Mouse (Mus musculus) B cell, adult 2 months (primary cell): ENCODE data around the gene 4921539E11Rik.

ENCODE experiments used
- DNase-seq, 2 experiments: peaks; one replicate each; pipeline ENCODE4 v3.0.0; 2022

4921539E11Rik gene

DNA sequence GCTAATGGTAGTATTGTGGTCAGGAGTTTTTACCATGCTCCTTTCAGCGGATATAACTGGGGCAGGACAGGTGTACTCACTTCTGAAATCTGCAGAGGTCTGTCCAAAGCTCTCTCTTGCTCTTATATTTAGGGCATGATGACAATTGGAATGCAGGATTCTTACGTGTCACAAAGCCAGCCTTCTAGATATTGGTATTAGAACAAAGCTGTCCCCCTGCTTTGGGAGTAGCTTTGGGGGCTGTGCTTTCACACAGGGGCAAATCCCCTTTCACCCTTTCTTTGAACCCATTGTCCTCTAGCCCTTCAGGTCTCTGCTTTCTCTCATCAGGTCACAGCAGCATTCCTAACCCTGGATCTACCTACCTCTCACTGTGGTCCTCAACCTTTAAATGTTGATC, at the start of gene 4921539E11Rik:
TSS of gene 4921539E11Rik (minus strand) at position 101 of the 400 bp plus-strand sequence.
- no peak for DNase-seq

DNA sequence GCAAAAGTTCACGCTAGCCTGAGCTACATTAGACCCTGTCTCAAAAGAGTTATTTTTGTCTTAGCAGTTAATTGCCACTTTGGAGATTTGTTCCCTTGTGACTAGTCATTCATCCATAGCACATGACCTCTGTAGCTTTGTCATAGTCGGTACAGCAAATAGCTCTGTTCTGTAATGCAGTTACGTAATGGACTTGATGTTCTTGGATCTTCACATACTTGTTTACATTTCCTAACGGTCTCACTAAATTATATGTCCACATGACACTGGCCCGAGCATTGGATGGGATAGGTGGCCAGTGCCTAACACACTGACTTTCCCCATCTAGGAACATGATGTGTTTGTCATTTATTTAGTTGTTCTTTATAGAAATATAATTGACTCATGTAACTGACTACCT, 44.5 kb upstream of the 4921539E11Rik start:
- no peak for DNase-seq

DNA sequence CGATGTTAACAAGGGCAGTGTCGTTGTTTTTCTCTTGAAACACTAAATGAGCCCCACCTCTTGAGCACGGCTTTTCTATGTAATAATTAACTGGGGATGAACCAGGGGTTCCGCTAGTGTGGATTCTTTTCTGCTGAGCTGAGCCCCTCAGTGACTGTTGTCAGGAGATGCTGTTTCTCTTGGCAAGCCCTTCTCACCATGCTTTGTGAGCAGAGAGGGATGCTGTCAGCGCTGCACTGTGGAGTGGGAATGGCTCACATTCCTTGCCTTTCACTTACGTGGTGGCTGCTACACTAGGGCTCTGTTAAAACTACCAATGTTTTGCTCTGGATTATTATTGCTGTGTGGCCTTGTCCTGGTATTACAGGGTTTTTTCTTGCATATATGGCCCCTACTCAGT, 38.7 kb upstream of the 4921539E11Rik start:
- DNase-seq: no peak

DNA sequence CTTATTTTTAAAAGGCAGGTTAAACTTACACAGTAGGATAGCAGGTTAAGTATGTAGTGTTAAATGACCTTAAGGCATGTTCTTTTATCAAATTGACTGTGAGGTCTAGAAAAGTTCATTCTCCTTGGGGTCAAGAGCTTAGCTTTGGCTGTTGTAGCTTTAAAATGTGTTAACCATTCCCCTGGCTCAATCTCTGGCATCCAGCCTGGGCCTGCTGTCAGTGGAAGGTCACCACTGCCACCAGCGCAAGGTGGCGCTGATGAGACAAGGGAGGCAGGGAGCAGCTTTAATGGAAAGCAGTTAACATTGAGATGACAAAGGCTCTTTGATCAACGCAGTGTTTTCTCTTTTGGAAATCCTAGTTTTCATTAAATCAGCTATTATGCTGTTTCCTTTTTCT, 36.3 kb upstream of the 4921539E11Rik start:
- peak in 1 of 2 experiments; percentile 10 for DNase-seq

DNA sequence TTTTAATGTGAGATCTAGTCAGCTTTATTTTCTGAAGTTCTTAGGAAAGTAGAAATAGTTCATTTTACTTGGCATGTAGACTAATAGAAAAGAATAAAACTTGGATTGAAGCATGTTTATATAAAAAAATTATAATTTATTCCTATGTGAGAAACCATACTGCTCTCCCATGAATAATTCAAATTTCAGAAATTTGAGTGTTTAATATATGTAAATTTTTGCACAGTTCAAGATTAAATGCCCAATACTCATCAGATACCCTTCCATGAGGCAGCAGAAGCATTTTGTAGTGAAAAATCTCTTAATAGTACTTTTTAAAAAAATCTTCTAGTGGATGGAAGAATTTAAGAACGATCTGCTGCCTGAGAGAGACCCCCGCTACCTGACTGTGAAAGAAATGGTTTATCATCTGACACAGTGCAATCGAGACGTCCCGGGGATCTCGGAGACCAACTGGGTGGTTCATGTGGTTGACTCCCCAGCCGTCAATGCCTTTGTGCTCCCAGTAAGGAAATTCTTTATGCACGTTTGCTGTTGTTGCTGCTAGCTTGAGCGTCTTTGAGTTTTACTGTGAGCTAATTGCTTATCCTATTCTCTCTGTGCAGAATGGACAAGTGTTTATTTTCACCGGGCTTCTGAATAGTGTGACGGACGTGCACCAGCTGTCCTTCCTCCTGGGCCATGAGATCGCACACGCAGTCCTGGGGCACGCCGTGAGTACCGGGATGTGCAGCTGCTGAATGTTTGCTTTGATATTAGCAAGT, 34.2 kb upstream of the 4921539E11Rik start:
- no peak for DNase-seq

DNA sequence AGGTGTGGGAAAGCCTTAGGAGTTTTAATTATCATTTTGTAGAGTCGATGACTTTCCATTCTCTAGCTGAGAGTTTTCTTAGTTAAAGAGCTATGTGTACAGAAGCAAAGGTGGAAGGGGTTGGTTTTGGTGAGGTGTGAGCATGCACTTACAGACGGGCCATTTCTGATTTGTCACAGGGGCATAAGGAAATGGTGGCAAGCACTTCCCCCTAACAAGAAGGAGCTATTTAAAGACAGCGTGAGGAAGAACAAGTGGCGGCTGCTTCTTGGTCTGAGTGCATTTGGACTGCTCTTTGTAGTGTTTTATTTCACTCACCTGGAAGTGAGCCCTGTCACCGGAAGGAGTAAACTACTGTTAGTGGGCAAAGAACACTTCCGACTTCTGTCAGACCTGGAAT, 30.8 kb upstream of the 4921539E11Rik start:
- DNase-seq: no peak

DNA sequence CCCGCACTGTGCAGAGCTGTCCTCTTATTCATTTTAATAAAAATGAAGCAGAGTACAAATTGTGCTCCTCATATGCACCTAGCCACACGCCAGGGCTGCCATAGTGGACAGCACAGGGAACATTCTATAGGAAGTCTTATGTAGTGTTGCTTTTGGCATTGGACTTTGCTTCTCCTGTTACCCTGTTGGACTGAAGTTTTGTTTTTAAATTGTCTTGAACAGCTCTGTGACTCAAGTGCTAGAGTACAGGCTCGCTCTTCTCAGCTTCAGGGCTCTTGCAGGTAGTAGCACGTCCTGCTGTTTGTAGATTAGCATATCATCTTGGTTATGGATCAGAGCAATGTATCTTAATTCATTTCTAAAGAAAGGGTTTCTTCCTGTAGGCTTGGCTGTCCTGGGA, 25.2 kb upstream of the 4921539E11Rik start:
- DNase-seq: no peak

DNA sequence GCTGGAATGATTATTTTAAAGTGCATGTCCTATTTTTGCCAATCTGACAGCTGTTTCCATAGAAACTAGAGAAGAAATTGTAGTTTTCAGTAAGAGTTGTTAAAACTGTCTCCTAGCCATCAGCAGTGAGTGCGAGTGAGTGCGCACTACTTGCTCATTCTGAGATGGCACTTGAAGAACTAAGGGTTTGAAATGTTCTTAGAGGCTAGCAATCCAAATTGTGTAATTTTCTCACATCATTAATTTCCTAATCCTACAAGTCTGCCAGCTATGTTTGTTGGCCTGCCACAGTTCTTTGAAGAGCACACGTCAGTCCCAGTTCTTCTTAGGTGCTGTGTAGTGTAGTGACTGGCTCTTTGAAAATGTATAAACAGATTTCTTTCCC, 23.9 kb upstream of the 4921539E11Rik start:
- DNase-seq: no peak

DNA sequence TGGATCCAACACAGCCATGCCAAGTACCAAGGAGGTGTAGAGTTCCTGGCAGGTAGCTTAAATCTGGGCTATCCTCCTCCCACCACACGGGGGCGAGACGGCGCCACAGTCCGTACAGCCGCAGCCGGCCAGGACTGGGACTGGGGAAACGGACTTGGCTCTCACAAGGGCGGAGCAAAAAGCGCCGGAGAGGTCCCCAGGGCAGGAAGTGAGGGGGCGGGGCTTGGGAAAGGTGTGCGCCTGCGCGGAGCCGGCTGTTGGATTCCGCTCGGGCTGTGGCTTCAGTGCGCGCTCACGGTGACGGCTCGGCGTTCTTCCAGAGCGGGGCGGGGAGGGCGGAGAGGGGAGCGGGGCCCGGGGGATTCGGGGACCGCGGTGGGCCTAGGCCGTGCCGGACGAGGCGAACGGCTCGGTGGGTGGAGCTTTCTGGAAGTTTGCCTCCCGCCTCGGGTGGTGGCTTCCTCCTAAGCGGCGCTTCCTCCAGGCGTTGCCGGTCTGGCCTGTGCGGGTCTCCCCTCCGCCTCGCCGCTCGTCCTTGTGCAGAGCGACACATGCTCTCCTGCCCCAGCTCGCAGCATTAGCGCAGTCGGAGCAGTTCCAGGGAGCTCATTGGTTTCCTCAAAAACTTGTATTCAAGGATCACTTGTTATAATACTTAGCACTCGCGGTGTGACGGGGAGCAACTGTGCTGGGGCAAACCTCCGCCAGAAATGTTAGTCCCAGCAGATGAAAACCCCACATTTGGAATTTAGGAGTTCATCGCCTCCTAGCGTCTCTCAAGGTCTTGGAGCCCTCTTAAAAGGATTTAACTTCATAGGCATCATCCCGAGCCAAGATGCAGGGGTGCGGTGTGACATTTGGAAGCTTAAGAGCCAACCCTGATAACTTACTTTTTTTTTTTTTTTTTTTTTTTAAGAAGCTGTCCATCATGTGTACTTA, 23.2 kb upstream of the 4921539E11Rik start, which contains the start of gene Oma1:
TSS of gene Oma1 (plus strand) at position 226 of the 939 bp plus-strand sequence.
- DNase-seq: peak; percentile 98 to 99

DNA sequence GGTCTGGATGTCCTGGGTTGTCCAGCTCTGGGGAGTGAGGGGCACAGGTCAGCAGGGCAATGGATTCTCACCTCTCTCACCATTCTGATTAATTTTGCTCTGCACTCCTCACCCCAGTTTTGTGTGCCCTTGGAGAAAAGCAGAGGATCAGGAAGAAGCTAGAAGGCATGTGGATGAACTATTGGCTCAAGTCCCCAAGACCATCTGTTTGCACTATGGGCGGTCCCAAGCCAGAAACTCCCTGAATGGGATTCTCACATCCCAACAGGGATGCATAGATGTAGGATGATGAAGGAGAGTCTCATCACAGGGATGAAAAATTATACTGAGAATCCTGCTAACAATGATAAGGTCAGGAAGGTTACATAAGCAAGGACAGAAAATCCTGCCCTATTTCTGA, 13.2 kb upstream of the 4921539E11Rik start:
- no peak for DNase-seq

DNA sequence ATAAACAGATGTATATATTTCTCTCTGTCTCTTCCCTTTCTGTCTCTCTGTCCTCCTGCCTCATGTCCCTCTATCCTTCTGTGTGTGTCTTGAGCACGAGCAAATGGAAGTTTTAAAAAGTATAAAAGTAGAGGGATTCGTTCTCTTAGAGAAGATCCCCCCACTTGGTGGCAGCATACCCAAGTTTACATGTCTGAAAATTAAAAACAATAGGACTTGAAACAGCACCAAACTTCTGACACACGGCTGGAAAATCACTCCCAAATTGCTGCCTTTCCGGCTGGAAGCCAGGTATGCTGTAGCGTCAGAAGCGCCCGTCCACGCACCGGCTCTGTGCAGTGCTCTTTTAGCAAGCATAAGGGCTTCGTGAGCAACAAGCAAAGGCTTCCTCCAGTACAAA, 8.7 kb upstream of the 4921539E11Rik start:
- no peak for DNase-seq

DNA sequence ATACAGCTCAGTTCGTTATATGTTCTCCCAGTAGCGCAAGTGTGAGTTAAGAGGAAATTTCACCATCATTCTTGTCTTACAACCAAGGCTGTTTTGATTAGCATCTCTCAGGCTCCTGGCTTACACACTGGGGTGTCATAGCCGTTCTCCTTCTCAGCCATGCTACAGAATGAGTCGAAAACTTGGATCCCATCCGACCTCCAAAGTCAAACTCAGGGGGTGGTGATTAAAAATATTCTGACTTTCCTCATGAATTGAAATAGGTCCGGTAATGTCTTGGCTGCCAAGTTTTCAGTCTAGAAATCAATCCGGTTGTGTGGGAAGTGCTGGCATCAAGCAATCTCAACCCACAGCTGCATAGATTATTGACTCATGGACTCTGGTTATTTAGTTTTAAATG, 2.3 kb downstream of the 4921539E11Rik start:
- no peak for DNase-seq

DNA sequence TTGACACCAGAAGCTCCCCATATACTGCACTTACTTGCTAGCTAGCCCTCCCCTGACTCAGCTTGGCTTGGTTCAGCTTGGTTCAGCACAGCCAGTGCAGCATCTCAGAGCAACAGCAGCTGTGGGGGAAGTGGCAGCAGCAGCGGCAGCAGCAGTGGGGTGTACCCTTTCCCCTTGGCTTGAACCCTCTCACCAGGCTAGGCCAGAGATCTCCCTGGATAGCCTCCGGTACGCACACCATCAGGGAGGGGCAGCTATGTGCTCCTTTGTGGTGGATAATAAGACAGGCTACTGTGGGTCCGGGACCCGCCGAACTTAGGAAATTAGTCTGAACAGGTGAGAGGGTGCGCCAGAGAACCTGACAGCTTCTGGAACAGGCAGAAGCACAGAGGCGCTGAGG, 17.6 kb downstream of the 4921539E11Rik start:
- DNase-seq: no peak

DNA sequence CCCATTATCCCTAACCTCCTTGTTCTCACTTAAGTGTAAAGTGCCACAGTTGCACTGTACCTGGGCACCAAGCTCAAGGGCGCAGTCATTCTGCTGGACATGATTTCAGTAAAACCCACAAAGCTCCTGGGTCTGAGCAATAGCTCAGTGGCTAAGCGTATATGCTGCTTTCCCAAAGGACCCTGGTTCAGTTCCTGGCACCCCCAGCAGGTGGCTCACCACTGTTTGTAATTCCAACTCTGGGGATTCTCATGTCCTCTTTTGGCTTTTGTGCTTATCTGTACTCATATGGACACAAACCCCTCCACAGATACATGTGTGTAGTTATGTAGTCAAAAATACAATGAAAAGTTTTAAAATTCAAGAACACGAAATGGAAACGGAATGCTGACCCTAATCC, 21.3 kb downstream of the 4921539E11Rik start:
- DNase-seq: peak; percentile 3

DNA sequence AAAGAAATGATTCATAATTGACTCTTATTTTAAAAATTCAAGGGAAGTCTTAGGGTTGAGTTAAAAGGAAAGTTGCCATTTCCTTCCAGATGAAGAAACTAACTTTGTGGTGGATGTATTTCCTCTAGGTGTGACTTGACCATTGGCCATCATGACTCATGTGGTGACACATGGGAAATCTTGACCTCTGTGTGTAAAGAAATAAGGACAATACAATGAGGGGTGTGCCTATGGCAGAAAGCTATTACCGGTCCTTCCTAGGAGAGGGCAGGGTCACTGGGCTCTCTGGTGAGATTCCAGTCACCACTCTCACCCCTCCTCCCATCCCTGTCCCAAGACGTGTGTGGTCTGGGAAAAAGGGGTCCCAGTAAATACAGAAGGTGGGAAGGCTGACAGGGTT, 25.5 kb downstream of the 4921539E11Rik start:
- no peak for DNase-seq

DNA sequence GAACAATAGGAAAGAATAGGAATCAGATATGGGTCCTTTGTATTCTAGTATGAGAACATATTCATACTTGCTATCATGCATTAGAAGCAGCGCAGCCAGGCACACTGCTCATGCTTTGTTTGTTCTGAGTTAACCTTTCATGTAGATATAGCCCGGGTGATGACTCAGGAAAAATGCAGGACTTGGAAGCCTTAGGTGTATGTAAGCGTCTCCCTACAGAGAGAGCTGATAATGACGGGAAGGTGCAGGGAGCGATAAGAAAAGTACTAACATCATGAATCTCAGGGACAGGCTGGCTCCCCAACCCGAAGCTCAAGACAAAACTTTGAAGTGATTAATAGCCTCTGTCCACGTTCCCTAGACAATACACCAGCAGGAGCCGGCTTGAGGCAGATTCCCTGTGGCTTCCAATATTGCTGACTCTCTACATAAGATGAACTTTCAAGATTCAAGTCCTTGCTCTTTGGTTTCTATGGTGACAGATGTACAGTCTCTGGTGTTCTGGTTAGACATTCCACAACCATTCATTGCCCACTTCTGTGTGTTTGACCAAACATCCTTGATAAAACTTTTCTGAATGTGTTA, 26.8 kb downstream of the 4921539E11Rik start:
- DNase-seq: no peak

DNA sequence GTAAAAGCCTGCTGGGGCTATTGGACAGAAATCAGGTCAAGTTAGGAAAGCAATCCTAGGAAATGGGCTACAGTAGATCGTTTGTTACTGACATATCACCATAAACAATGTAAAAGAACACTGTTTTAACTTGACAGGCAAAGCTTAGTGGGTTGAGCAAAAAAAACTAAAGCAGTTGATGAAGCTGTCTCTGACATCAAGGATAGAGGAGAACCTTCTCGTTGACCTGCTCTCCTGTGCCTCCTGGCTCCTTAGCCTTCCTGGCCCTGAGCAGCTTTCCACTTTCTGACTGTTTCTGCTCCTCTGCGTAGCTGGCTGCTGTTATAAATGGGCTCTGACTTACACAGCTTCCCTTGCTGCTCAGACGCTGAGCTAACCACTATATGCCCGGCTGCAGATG, 27.3 kb downstream of the 4921539E11Rik start:
- DNase-seq: no peak

DNA sequence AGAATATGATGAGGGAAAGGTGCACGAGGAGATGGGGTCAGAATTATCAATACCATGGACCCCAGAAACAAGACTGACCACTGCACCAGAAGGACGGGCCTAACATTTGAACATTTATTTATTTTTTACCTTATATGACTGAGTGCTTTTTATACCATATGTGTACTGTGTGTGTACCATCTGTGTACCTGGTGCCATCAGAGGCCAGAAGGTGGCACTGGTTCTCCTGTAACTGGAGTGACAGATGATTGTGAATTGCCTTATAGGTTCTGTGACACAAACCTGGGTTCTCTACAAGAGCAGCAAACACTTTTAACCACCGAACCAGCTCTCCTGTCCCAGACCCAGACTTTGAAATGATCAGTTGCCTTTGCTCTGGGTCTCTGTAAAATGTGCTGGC, 31.8 kb downstream of the 4921539E11Rik start:
- DNase-seq: no peak

DNA sequence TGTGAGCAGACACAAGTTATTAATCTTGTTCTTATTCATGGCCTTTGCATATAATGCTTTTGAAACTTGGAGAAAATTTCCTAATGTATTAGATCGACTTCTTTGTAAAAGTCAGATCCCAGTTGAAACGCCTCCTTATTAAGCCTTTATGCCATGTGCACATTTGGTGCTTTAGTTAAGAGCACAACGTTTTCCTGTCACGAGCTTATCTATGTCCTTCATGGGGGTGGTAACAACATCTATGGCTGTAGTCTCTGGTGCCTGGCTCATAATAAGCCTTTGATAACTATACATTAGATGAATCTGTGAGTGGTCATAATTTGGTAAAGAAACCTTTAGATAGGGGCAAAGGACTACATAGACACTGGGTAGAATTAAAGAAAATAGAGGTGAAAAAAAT, 36.8 kb downstream of the 4921539E11Rik start:
- no peak for DNase-seq

DNA sequence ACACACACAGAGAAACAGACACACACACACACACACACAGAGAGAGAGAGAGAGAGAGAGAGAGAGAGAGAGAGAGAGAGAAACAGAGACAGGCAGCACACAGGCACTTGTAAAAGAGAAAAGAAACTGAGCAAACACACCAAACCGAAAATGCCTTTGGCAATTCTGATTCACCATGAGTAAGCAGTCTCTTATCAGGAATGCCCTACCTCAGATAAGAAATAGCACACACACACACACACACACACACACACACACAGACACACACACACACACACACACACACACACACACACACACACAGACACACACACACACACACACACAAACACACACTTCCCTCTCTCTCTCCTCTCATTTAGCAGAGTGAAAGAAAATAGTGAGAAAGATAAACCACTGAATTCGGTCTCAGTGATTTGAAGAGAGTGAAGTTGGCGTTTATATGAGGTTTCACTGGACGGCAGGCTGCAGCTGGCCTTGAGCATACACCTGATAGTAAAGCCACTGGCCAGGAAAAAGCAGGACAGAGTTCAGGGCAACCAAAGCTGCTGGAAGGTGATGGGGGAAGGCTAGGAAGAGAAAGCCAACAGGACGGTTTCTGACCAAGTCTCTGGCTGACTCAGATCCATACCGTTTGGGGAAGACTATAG, 41.1 kb downstream of the 4921539E11Rik start:
- no peak for DNase-seq

DNA sequence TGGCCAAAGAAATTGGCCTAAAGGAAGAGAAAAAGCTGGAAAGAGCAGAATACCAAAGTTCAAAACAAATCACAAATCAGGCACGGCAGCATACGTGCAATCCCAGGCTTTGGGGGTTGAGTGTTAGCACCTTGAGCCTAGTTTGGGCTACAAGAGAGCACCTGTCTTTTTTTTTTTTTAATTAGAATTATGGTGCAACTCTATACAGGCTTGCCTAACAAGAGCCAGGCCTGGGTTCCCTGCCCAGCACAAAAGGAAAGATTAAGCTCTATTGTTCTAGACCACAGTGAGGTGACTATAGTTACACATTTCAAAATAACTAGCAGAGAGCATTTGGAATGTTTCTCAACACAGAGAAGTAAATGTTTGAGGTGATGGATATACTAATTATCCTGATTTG, 42.9 kb downstream of the 4921539E11Rik start:
- no peak for DNase-seq

DNA sequence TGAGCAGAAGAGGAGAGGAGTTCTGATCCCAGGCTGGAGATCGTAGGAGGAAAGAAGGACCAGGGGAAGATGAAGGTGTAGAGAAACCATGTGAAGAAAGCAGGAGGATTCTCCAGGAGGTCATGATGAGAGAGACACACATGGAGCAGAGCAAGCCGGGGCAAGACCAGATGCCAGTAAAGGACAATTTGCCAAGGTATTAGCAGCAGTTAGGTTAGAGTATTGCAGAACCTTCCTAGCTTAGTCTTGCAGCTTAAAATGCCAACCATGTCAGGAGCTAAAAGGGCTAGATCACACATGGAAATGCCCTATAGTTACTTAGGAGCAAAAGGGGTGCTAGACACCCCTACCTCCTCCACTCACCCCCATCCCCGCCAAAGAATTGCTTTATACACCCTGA, 43.4 kb downstream of the 4921539E11Rik start:
- no peak for DNase-seq

DNA sequence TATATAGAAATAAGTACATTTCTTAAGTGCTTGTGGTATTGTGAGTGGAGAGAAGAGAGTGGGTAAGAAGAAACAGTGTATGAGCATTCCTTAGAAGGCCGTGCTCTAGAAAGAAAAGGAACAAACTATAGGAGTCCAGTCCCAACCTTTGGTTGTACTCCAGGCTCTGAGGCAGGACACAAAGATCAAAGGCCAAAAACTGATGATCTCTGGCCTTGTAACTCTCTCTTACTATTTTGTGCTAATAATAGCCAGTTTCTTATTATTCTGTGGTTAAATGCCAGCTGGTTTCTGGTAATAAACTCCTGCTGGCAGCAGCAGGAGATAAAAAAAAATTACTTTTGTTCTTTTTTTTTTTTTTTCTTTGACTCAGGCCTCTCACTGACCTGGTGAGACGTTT, 58.5 kb downstream of the 4921539E11Rik start:
- DNase-seq: no peak
